Mouse (Mus musculus) thymus, adult 2 months (tissue): ENCODE measurements around the gene Arntl2.

Experiments
- CTCF ChIP-seq: fragments of 200-500 bp; IDR thresholded peaks from 2 replicates; pipeline ENCODE4 v1.5.1; 2012; ENCODE audit warnings: mild to moderate bottlenecking, control low read depth, low read length, moderate library complexity, borderline replicate concordance; ENCODE audit not compliant: control insufficient read depth, poor library complexity, insufficient read depth; ENCODE audit errors: extremely low read depth
- POLR2A ChIP-seq: fragments of 200-500 bp; IDR thresholded peaks from 2 replicates; pipeline ENCODE4 v1.6.1; 2012; ENCODE audit warnings: mild to moderate bottlenecking, low read length, control low read depth, moderate library complexity; ENCODE audit not compliant: control insufficient read depth, poor library complexity, insufficient read depth; ENCODE audit errors: extremely low read depth

GRCm38 (mm10) chr6:146844867-146845266 lies 49.0 kb downstream of the Arntl2 start:
- TF ChIP-seq CTCF (no peak), POLR2A (no peak)
